Mouse (Mus musculus): ENCODE data around the gene Gm49358. TPM values are rescaled to one million over a fixed set of nuclear protein-coding genes. Genes with fewer than 3 reads are reported as not detected.

Gene Gm49358
- not detected in 2 replicates for polyA plus RNA-seq (2015; fragmentation: Nextera tagmentation; extraction: Ambion mirVana)

DNA sequence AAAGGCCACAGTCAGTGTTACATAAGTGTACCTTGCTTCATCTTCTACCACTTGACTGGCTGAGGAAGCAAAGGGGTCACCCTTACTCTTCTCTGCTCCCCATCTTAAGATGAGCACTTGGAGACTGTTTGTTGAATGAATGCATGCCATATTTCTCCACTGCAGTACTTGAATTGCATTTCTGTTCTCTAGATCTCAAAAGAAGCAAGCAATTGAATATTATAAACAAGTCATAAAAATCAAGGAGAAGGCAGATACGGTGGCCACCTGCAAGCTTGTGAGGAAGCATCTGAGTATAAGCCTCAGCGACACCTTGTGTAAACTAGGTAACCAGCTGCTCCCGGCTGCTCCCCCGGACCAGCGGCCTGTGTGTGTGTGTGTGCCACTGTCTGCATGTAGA is at the start of gene Gm49358:
Gene Gm49358 (plus strand): TSS at position 301 of the 400 bp plus-strand sequence.
- no peaks in the 10 kb centered on the region for H3K4me1 ChIP-seq (ENCODE audit: control insufficient read depth, insufficient read depth, low read length)
- H3K27ac ChIP-seq (ENCODE audit: low read length) = no peak within 1 kb of the TSS
- 0 out of 2 replicates have a peak, but pooled peaks cover 3% of the 10 kb centered on the region for H3K9me3 ChIP-seq (ENCODE audit: control insufficient read depth, low read length)
- H3K36me3 ChIP-seq (ENCODE audit: control insufficient read depth, insufficient read depth, low read length) = no peaks in the 10 kb centered on the region
- ATAC-seq = no peak
- H3K4me2 ChIP-seq (ENCODE audit: low read depth, low read length) = no peak within 1 kb of the TSS
- no peak within 1 kb of the TSS for H3K9ac ChIP-seq (ENCODE audit: low read depth, low read length)
- H3K27me3 ChIP-seq (replicated peaks; ENCODE audit: control insufficient read depth, insufficient read depth, low read length) = no peaks in the 10 kb centered on the region
- WGBS = 54% methylated on average over 5 of the region's 5 CpGs
- H3K4me3 ChIP-seq (ENCODE audit: low read length) = no peak within 1 kb of the TSS

DNA sequence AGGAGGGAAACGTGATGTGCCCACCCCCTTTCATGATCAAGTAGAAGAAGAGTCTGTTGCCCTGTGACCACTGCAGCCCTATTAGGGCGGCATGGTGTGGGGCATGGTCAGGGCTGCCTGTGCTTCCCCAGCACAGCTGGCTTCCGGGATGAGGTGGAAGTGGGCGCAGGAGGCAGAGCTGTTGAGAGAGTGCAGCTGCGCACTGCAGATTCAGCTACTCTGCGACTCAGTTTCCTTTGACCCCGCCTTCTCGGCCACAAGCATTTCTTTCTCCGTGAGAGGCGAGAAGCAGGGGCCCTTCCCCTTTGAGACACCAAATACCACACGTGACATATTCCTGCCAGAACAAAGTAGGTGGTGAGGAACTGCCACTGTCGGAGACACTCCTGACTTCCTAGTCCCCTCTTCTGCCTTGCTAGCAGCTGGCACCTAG is 36.2 kb upstream of the Gm49358 start:
- 4% methylated on average over 12 of the region's 12 CpGs for WGBS
- Histone ChIP-seq H3K9ac (ENCODE audit: low read depth, low read length) (peak overlapping the region; percentile 56), H3K4me3 (ENCODE audit: low read length) (peak overlapping the region; percentile 32), H3K27me3 (replicated peaks; ENCODE audit: control insufficient read depth, insufficient read depth, low read length) (no peaks in the 10 kb centered on the region), H3K4me2 (ENCODE audit: low read depth, low read length) (peak overlapping the region; percentile 60), H3K27ac (ENCODE audit: low read length) (peak overlapping the region; percentile 47; the same call in 1 of the 2 replicates), H3K36me3 (ENCODE audit: control insufficient read depth, insufficient read depth, low read length) (no peaks in the 10 kb centered on the region), H3K9me3 (ENCODE audit: control insufficient read depth, low read length) (no peaks in the 10 kb centered on the region), H3K4me1 (ENCODE audit: control insufficient read depth, insufficient read depth, low read length) (no peaks in the 10 kb centered on the region)
- peak; percentile 84 for ATAC-seq

DNA sequence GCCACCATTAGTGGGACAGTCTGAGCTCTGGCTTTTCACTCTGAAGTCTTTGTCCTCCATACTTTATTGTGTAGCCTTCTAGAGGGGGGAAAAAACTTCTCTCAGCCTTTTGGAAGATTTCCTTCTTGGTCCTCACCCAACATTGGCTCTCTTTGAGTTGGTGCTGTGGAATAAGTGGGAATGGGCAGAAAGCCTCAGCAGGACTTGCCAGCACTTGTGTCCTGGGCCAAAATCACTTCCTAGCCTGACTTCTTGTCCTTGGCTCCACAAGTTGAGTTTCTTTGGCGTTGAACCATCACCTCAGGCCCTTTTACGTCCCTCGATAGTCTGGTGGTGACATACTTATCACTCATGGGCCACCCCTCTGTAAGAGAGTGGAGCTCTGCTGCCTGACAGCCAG is 35.6 kb upstream of the Gm49358 start:
- Histone ChIP-seq H3K4me2 (ENCODE audit: low read depth, low read length) (no peak overlapping the region), H3K27me3 (replicated peaks; ENCODE audit: control insufficient read depth, insufficient read depth, low read length) (no peaks in the 10 kb centered on the region), H3K36me3 (ENCODE audit: control insufficient read depth, insufficient read depth, low read length) (no peaks in the 10 kb centered on the region), H3K27ac (ENCODE audit: low read length) (no peak overlapping the region; the same call in 1 of the 2 replicates), H3K4me3 (ENCODE audit: low read length) (no peak overlapping the region), H3K9ac (ENCODE audit: low read depth, low read length) (peak overlapping the region; percentile 56; the same call in 1 of the 2 replicates), H3K9me3 (ENCODE audit: control insufficient read depth, low read length) (no peaks in the 10 kb centered on the region), H3K4me1 (ENCODE audit: control insufficient read depth, insufficient read depth, low read length) (no peaks in the 10 kb centered on the region)
- ATAC-seq = no peak
- 90% methylated on average over 3 of the region's 3 CpGs for WGBS

DNA sequence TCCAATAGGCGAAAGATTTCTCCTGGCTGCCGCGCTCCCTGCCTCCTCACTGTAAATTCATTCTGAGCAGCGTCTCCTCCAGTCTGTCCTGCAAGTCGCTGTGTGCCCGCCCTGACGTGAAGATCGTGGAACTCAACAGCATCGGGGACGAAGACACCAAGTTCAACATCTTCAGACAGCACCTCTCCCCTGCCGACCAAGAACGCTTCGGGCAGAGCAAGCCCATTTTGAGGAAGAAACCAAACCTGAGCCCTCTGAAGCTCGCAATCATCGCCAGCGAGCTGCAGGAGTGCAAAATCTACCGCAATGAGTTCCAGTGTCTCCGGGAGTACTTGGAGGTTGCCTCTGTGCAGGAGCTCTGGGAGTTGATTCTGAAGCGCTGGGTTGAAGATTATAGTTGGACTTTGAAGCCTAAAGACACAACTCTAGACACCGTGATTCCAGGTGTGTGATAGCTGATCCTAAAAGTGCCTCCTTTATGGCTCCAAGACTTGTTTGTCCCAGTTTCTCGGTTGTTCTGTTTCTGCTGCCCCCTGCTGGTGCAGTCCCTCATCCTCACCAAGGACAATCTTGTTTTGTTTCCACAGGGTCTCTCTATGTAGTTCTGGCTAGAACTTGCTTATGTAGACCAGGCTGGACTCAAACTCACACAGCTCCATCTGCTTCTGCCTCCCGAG is 32.8 kb upstream of the Gm49358 start:
- Histone ChIP-seq H3K9me3 (ENCODE audit: control insufficient read depth, low read length) (no peaks in the 10 kb centered on the region), H3K4me3 (ENCODE audit: low read length) (peak overlapping the region; percentile 51), H3K4me2 (ENCODE audit: low read depth, low read length) (peak overlapping the region; percentile 85), H3K9ac (ENCODE audit: low read depth, low read length) (peak overlapping the region; percentile 61), H3K27ac (ENCODE audit: low read length) (0 out of 2 replicates have a peak overlapping the region, but pooled peaks have one; percentile 3), H3K27me3 (replicated peaks; ENCODE audit: control insufficient read depth, insufficient read depth, low read length) (no peaks in the 10 kb centered on the region), H3K36me3 (ENCODE audit: control insufficient read depth, insufficient read depth, low read length) (no peaks in the 10 kb centered on the region), H3K4me1 (ENCODE audit: control insufficient read depth, insufficient read depth, low read length) (no peaks in the 10 kb centered on the region)
- ATAC-seq = peak; percentile 57
- 10% methylated on average over 22 of the region's 22 CpGs for WGBS

GRCm38 (mm10) chr10:86731500-86731863 is 32.3 kb upstream of the Gm49358 start:
- Histone ChIP-seq H3K4me3 (ENCODE audit: low read length) (no peak overlapping the region), H3K9ac (ENCODE audit: low read depth, low read length) (no peak overlapping the region), H3K27me3 (replicated peaks; ENCODE audit: control insufficient read depth, insufficient read depth, low read length) (no peaks in the 10 kb centered on the region), H3K27ac (ENCODE audit: low read length) (no peak overlapping the region), H3K4me2 (ENCODE audit: low read depth, low read length) (no peak overlapping the region), H3K36me3 (ENCODE audit: control insufficient read depth, insufficient read depth, low read length) (no peaks in the 10 kb centered on the region), H3K9me3 (ENCODE audit: control insufficient read depth, low read length) (no peaks in the 10 kb centered on the region), H3K4me1 (ENCODE audit: control insufficient read depth, insufficient read depth, low read length) (no peaks in the 10 kb centered on the region)
- WGBS = 50% methylated on average over 2 of the region's 2 CpGs
- ATAC-seq = no peak

GRCm38 (mm10) chr10:86735036-86735435 is 28.7 kb upstream of the Gm49358 start:
- Histone ChIP-seq H3K4me2 (ENCODE audit: low read depth, low read length) (no peak overlapping the region), H3K4me1 (ENCODE audit: control insufficient read depth, insufficient read depth, low read length) (no peaks in the 10 kb centered on the region), H3K4me3 (ENCODE audit: low read length) (no peak overlapping the region), H3K9me3 (ENCODE audit: control insufficient read depth, low read length) (no peaks in the 10 kb centered on the region), H3K36me3 (ENCODE audit: control insufficient read depth, insufficient read depth, low read length) (no peaks in the 10 kb centered on the region), H3K27ac (ENCODE audit: low read length) (no peak overlapping the region), H3K27me3 (replicated peaks; ENCODE audit: control insufficient read depth, insufficient read depth, low read length) (no peaks in the 10 kb centered on the region), H3K9ac (ENCODE audit: low read depth, low read length) (no peak overlapping the region)
- ATAC-seq = no peak
- 81% methylated on average over 4 of the region's 4 CpGs for WGBS

DNA sequence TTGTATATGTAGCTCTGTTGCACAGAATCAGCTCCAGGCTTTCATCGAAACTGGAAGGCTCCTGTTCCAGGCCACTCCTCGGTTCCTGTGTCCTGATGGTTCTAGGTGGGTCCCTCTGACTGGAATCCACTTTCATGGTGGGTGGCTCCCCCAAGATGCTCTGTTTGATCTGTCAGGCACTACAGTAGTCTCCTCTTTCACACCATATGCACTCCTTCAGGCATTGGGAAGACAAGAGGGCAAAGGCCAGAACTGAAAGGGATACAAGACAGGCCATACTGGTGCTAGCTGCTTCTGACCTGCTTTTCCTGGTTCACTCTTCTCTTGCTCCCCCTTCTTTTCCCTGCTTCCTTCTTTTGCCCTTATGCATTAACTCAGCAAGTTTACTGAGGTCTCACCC is 20.9 kb upstream of the Gm49358 start:
- Histone ChIP-seq H3K9me3 (ENCODE audit: control insufficient read depth, low read length) (no peaks in the 10 kb centered on the region), H3K27me3 (replicated peaks; ENCODE audit: control insufficient read depth, insufficient read depth, low read length) (no peaks in the 10 kb centered on the region), H3K4me2 (ENCODE audit: low read depth, low read length) (no peak overlapping the region), H3K4me3 (ENCODE audit: low read length) (no peak overlapping the region), H3K36me3 (ENCODE audit: control insufficient read depth, insufficient read depth, low read length) (no peaks in the 10 kb centered on the region), H3K4me1 (ENCODE audit: control insufficient read depth, insufficient read depth, low read length) (no peaks in the 10 kb centered on the region), H3K9ac (ENCODE audit: low read depth, low read length) (no peak overlapping the region), H3K27ac (ENCODE audit: low read length) (no peak overlapping the region)
- ATAC-seq = no peak
- 90% methylated on average over 2 of the region's 2 CpGs for WGBS

DNA sequence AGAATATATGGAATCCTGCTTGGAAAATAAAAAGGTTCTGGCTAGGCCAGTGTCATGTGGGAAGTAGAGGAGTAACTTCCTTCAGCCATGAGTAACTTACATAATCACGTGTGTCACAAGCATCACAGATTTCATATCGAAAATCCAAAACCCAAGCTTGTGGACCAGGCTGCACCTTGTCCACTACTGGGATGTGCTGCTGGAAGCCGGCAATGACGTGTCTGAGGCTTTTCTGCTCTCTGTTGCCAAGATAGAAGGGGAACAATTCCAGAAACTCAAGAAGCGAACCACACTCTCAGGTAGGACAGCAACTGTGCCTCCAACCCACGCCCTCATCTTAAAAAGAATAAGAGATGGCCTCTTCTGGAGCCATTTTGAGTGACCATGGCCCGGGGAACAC is 19.5 kb upstream of the Gm49358 start:
- Histone ChIP-seq H3K4me3 (ENCODE audit: low read length) (no peak overlapping the region), H3K4me2 (ENCODE audit: low read depth, low read length) (no peak overlapping the region), H3K9me3 (ENCODE audit: control insufficient read depth, low read length) (no peaks in the 10 kb centered on the region), H3K4me1 (ENCODE audit: control insufficient read depth, insufficient read depth, low read length) (no peaks in the 10 kb centered on the region), H3K9ac (ENCODE audit: low read depth, low read length) (no peak overlapping the region), H3K36me3 (ENCODE audit: control insufficient read depth, insufficient read depth, low read length) (no peaks in the 10 kb centered on the region), H3K27me3 (replicated peaks; ENCODE audit: control insufficient read depth, insufficient read depth, low read length) (no peaks in the 10 kb centered on the region), H3K27ac (ENCODE audit: low read length) (no peak overlapping the region)
- no peak for ATAC-seq
- 86% methylated on average over 7 of the region's 7 CpGs for WGBS

GRCm38 (mm10) chr10:86755816-86756502 is 7.8 kb upstream of the Gm49358 start:
- Histone ChIP-seq H3K27ac (ENCODE audit: low read length) (no peak overlapping the region), H3K36me3 (ENCODE audit: control insufficient read depth, insufficient read depth, low read length) (no peaks in the 10 kb centered on the region), H3K27me3 (replicated peaks; ENCODE audit: control insufficient read depth, insufficient read depth, low read length) (no peaks in the 10 kb centered on the region), H3K4me1 (ENCODE audit: control insufficient read depth, insufficient read depth, low read length) (no peaks in the 10 kb centered on the region), H3K9me3 (ENCODE audit: control insufficient read depth, low read length) (no peaks in the 10 kb centered on the region), H3K4me2 (ENCODE audit: low read depth, low read length) (no peak overlapping the region), H3K4me3 (ENCODE audit: low read length) (no peak overlapping the region), H3K9ac (ENCODE audit: low read depth, low read length) (no peak overlapping the region)
- ATAC-seq = no peak
- WGBS = 84% methylated on average over 6 of the region's 6 CpGs

All from intestine, embryonic 16.5 days (tissue).